Mouse (Mus musculus): Measurements from ENCODE around the gene Dhrs7b.
"Not testable (repeated sequence)": the region's sequence is repeated elsewhere in the genome, so short reads cannot be mapped to it uniquely, and the experiment has no call there.

Dhrs7b gene

GRCm38 (mm10) chr11:60830433-60831052, at the start of gene Dhrs7b:
Gene Dhrs7b (plus strand): TSS chr11:60830631.
- peak; percentile 68 to 81 for DNase-seq

- no peak for DNase-seq
Measured at GRCm38 (mm10) chr11:60784179-60784922, 46.1 kb upstream of the Dhrs7b start.

- no peak for DNase-seq
Measured at GRCm38 (mm10) chr11:60787595-60787994, 42.8 kb upstream of the Dhrs7b start.

DNA sequence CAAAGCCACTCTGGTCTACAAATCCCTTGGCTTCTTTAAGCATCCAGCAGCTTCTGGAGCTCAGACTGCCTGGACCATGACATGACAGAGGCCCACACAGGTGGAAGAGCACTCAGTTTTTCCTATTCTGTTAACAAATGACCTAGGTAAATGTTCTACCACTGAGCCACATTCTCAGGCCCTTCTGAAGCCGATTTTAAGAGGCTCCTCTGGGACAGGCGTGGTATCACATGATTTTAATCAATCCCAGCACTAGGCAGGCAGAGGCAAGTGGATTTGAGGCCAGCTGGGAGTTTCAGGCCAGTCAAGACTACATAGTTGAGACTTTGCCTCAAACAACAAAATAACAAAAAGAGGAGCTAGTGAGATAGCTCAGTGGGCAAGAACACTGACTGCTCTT, 40.0 kb upstream of the Dhrs7b start:
- no peak for DNase-seq

- no peak for DNase-seq
Measured at GRCm38 (mm10) chr11:60796342-60796741, 34.1 kb upstream of the Dhrs7b start.

GRCm38 (mm10) chr11:60799977-60800376, 30.5 kb upstream of the Dhrs7b start:
- no peak for DNase-seq

- no peak for DNase-seq
Measured at GRCm38 (mm10) chr11:60800892-60801291, 29.5 kb upstream of the Dhrs7b start.

DNA sequence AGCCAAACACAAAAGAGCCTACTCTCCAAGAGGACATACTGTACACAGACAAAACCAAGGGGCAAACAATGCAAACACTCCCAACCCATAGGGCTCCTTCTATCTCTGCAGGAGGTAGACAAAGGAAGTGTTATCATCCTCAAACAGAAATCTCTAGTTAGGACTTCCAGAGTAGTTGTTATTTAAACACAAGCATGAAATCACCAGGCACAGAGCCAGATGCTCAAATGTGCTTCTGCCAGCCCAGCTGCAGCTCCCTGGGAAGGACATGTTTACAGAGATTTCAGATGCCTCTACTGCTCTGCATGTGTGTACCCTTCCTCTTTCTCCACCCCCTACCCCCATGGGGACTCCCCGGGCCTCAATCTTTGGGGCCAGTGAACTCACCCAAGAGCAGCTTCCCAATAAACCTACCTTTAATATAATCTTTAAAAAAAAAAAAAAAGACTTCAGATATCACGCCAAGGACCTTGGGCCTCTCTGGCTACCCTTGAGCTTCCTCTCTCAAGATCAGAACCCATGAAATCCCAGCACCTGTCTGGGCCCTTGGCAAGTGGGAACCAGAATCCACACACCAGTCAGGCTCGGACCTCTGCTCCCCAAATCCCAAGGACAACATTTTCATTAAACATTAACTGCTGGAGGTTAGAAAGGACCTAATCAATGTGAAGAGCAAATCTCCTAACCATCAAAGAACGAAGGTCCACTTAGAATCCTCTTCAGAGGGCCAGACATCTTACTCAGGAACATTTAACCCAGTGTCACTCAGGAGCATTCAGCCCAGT, 22.0 kb upstream of the Dhrs7b start:
- no peak for DNase-seq

- no peak for DNase-seq
Measured at GRCm38 (mm10) chr11:60809546-60809945, 20.9 kb upstream of the Dhrs7b start.

- DNase-seq = no peak
Measured at GRCm38 (mm10) chr11:60810046-60810965, 20.1 kb upstream of the Dhrs7b start.

GRCm38 (mm10) chr11:60811054-60811460, 19.4 kb upstream of the Dhrs7b start:
- peak; percentile 92 to 94 for DNase-seq

DNA sequence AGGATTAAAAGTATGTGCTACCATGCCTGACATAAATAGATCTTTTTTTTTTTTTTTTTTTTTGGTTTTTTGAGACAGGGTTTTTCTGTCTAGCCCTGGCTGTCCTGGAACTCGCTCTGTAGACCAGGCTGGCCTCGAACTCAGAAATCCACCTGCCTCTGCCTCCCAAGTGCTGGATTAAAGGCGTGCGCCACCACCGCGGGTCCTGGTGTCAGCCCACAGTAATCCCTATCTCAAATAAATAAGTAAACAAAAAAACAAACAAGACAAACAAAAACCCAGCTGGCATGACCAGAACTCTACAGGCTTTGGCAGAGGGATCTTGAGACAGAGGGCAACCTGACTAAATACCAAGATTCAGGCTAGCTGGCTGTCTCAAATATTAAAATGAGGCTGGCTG, 18.8 kb upstream of the Dhrs7b start, which contains the start of gene Shmt1:
Gene Shmt1 (minus strand): TSS at position 101 of the 400 bp plus-strand sequence.
- not testable (repeated sequence) for DNase-seq

- no peak for DNase-seq
Measured at GRCm38 (mm10) chr11:60816398-60816797, 14.0 kb upstream of the Dhrs7b start.

DNA sequence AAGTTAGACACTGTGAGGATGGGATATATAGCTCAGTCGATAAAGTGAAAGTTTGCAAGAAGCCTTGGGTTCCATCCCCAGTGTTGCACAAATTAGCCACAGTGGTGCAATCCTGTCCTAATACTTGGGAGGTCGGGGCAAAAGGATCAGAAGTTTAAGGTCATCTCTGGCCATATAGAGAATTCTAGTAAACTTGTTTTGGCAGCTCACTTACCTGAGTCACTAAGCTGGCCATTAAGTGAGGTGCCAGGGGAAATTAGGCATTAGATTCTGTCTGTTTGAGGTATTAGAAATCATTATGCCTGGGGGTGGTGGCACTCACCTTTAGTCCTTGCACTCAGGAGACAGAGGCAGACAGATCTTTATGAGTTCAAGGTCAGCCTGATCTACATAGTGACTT, 6.7 kb upstream of the Dhrs7b start:
- no peak for DNase-seq

DNA sequence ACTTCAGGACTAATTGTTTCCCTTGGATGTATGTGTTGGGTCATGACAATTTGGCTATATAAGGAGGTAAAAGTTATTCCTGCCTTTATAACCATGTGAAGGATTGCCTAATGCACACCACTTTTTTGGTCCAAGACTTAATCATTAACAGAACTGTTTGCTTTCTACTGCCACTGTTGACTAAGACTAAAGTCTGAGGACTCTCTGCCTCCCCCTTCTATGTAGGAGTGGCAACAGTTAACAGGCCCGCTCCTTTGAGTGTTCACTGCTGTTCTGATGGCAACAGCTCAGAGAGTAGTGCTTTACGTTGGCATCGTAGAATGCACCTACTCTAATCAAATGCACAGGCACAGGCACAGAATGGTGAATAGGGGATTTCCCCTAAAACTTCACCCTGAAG, 5.2 kb upstream of the Dhrs7b start:
- DNase-seq = no peak

GRCm38 (mm10) chr11:60826700-60827099, 3.7 kb upstream of the Dhrs7b start:
- no peak for DNase-seq

DNA sequence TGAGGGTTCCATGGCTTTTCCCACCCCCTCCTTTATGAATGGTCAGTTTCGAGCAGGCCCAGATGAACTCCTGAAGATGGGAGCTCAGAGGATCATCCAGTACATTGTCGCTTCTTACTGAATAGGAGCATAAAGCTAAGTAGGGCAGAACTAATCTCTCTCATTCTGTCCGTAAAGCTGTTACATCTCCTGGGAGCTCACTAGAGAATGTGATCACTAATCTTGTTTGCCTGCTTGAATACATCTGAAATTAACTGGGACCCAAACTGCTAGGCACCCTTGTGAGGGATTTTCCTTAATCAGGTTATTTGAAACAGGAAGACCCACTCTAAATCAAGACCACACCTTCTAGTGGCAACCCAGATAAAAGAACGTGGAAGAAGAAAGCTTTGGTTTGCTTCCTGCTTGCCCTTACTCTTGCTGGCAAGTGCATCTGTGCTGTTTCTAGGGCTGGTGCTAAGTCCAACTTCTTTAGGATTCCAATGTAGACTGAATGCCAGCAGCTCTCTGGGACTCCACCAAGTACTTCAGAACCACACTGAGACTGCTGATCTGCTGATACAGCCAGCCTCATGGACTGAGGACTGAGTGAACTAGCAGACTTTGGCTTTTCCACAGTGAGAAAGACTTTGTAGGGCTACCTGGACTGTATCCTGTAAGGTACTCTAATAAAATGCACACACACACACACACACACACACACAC, 3.0 kb upstream of the Dhrs7b start:
- no peak for DNase-seq

GRCm38 (mm10) chr11:60828903-60829302, 1.5 kb upstream of the Dhrs7b start:
- DNase-seq = no peak

DNA sequence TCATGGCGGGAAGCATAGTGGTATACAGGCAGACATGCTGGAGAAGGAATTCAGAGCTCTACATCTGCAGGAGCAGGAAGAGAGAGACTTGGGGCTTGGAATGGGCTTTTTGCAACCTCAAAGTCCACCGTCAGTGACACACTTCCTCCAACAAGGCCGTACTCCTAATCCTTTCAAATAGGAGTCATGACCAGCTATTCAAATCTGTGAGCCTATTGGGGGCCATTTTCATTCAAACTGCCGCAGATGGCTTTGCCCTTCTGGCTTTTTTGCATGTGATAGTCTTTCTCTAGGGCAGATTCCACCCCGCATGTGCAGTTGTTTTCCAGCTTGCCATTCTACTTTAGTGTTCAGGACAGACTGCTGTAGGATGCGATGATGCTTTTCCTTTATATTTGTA, 6.5 kb downstream of the Dhrs7b start:
- DNase-seq = no peak

- DNase-seq = no peak
Measured at GRCm38 (mm10) chr11:60837644-60838406, 7.4 kb downstream of the Dhrs7b start.
